Mouse (Mus musculus) bone marrow macrophage, adult 2 months (primary cell): ENCODE data around the gene Kmt2b.

Source experiments
- CTCF ChIP-seq: IDR thresholded peaks from 2 replicates; pipeline ENCODE4 v1.5.1; 2012; ENCODE audit warnings: low read depth, mild to moderate bottlenecking, low read length, moderate library complexity
- POLR2A ChIP-seq: IDR thresholded peaks from 2 replicates; pipeline ENCODE4 v1.6.1; 2012; ENCODE audit warnings: mild to moderate bottlenecking, low read depth, low read length, borderline replicate concordance

GRCm38 (mm10) chr7:30553810-30554584 lies 34.5 kb downstream of the Kmt2b start:
- no peak for TF ChIP-seq CTCF
- TF ChIP-seq POLR2A, result no peak
